Mouse (Mus musculus): Measurements from ENCODE around the gene Rora.

- TF ChIP-seq CTCF (IDR thresholded peaks at IDR 0.05; ENCODE audit: control insufficient read depth, insufficient read depth, insufficient read length) (no peak), MAX (IDR thresholded peaks at IDR 0.05) (no peak)
Measured at GRCm38 (mm10) chr9:69435194-69435593, 781.6 kb downstream of the Rora start.
